Mouse (Mus musculus) E14TG2a.4 (cell line): Measurements from ENCODE around the gene Shank2.
A peak's percentile ranks its signal among the peaks of the same experiment; 100 is the strongest.

ENCODE experiments used
- CTCF ChIP-seq: conservative IDR thresholded peaks from 2 replicates; pipeline ENCODE4 v1.5.1; 2014; ENCODE audit warnings: low read length
- POU5F1 ChIP-seq: IDR thresholded peaks from 2 replicates; pipeline ENCODE4 v1.6.1; 2014; ENCODE audit warnings: low read length, borderline replicate concordance

DNA sequence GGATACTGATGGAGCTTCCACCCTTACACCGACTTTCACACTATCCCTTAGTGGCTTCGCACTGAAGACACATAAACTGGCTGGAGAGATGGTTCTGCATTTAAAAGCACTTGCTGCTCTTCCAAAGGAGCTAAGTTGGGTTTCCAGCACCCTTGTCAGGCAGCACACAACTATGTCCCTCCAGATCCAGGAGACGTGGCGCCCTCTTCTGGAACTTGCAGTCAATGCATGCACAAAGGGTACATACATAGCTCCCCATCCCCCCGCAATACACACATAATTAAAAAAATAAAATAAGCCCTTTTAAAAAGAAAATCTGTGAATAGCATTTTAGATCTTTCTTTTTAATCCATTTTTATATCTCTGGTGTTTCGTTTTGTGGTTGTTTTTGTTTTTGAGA lies 385.8 kb downstream of the Shank2 start:
- TF ChIP-seq CTCF (peak; percentile 35), POU5F1 (no peak)
